ENCODE assay signal across 10 mouse cellular contexts in the genomic region with DNA sequence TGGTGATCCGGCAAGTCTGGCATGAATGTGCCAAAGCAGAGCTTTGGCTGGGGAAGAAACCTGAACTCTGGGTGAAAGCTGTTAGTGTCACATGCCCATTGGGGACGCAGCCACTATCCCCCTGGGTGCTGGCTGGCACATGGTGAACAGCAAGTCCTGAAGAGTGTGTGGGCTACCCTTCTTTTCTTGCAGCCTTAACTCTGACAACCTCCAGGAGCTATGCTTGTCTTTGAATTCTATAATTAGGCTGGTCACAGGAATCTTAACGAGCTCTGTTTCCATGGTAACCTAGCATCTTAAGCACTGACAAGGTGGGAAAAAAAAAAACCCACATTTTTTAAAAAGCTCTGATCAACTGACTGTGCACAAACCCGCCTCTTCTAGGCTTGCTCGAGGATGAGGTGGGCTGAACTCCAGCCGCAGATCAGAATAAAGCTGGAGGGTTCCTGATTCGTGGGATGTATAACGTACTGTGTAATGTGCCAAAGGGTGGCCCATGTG. TPM values are rescaled to one million over a fixed set of nuclear protein-coding genes. Genes with fewer than 3 reads are reported as not detected.
DNase-seq lines count a peak whose midpoint lies in the region; ATAC-seq and TF ChIP-seq lines count a peak whose summit lies in the region.
"Had no signal": no experiment of that assay in that cellular context is flagged by ENCODE, and none has a peak within 500 bp of the region (broad histone marks: within the 10 kb centered on the region; RNA-seq: fewer than 3 reads in every experiment).

No protein-coding gene starts in this region.

- ATAC-seq in embryonic facial prominence, embryonic 14.5 days (ENCODE audit: low read depth) = no peak
- ATAC-seq in hindbrain, postnatal 0 days = no peak
- ATAC-seq in midbrain, embryonic 16.5 days = peak; percentile 67
- ATAC-seq in liver, embryonic 12.5 days = no peak
- ATAC-seq: intestine, postnatal 0 days had no signal

- no peak for TF ChIP-seq CTCF in hindbrain, postnatal 0 days (IDR thresholded peaks at IDR 0.05; ENCODE audit: low read depth)

- H3K9me3 ChIP-seq in embryonic facial prominence, embryonic 14.5 days (ENCODE audit: control insufficient read depth, low read length) = no peaks in the 10 kb centered on the region
- H3K9me3 ChIP-seq in hindbrain, postnatal 0 days (ENCODE audit: low read length) = no peaks in the 10 kb centered on the region
- H3K9me3 ChIP-seq in midbrain, embryonic 16.5 days (replicated peaks; ENCODE audit: control insufficient read depth, low read length, poor library complexity, severe bottlenecking) = no peaks in the 10 kb centered on the region
- H3K9me3 ChIP-seq in liver, embryonic 12.5 days (replicated peaks) = no peaks in the 10 kb centered on the region
- H3K9me3 ChIP-seq: liver, embryonic 15.5 days had no signal

- H3K27me3 ChIP-seq in embryonic facial prominence, embryonic 14.5 days (replicated peaks; ENCODE audit: control insufficient read depth, insufficient read depth, low read length) = no peaks in the 10 kb centered on the region
- H3K27me3 ChIP-seq in hindbrain, postnatal 0 days (ENCODE audit: insufficient read depth, low read length) = no peaks in the 10 kb centered on the region
- no peaks in the 10 kb centered on the region for H3K27me3 ChIP-seq in midbrain, embryonic 16.5 days (ENCODE audit: control insufficient read depth, insufficient read depth, low read depth, low read length)
- H3K27me3 ChIP-seq in liver, embryonic 12.5 days (replicated peaks) = peaks cover 28% of the 10 kb centered on the region; the same call in 1 of the 2 replicates
- H3K27me3 ChIP-seq: liver, embryonic 15.5 days had no signal

- no peaks in the 10 kb centered on the region for H3K36me3 ChIP-seq in embryonic facial prominence, embryonic 14.5 days (ENCODE audit: control insufficient read depth, insufficient read depth, low read length)
- no peaks in the 10 kb centered on the region for H3K36me3 ChIP-seq in hindbrain, postnatal 0 days (ENCODE audit: insufficient read depth, low read length)
- no peaks in the 10 kb centered on the region for H3K36me3 ChIP-seq in midbrain, embryonic 16.5 days (ENCODE audit: control insufficient read depth, insufficient read depth, low read length)
- no peaks in the 10 kb centered on the region for H3K36me3 ChIP-seq in liver, embryonic 12.5 days
- H3K36me3 ChIP-seq: liver, embryonic 15.5 days had no signal

- H3K4me2 ChIP-seq in embryonic facial prominence, embryonic 14.5 days (ENCODE audit: low read depth, low read length) = no peak overlapping the region
- H3K4me2 ChIP-seq in hindbrain, postnatal 0 days (ENCODE audit: low read depth, low read length) = 0 out of 2 replicates have a peak overlapping the region, but pooled peaks have one; percentile 13
- H3K4me2 ChIP-seq in midbrain, embryonic 16.5 days (ENCODE audit: low read length) = peak overlapping the region; percentile 37
- H3K4me2 ChIP-seq in liver, embryonic 12.5 days = no peak overlapping the region
- H3K4me2 ChIP-seq: liver, embryonic 15.5 days had no signal

- peak; percentile 67 for DNase-seq in cerebellum, adult 9-11 months
- no peak for DNase-seq in cerebellum, adult 11 months
- peak; percentile 29 for DNase-seq in embryonic facial prominence, embryonic 14.5 days (ENCODE audit: low spot score)
- DNase-seq in hindbrain, postnatal 0 days (ENCODE audit: low spot score) = peak; percentile 74
- DNase-seq in T-cell, adult 2 months (ENCODE audit: low spot score) = no peak
- no peak for DNase-seq in embryo, embryonic 9.5 days (ENCODE audit: extremely low spot score)

- H3K4me1 ChIP-seq in embryonic facial prominence, embryonic 14.5 days (ENCODE audit: control insufficient read depth, insufficient read depth, low read length) = no peaks in the 10 kb centered on the region; the same call in 1 of the 2 replicates
- H3K4me1 ChIP-seq in hindbrain, postnatal 0 days (ENCODE audit: insufficient read depth, low read length) = peaks cover 19% of the 10 kb centered on the region
- peaks cover 44% of the 10 kb centered on the region for H3K4me1 ChIP-seq in midbrain, embryonic 16.5 days (ENCODE audit: control insufficient read depth, insufficient read depth, low read length)
- peaks cover 15% of the 10 kb centered on the region; the same call in 1 of the 2 replicates for H3K4me1 ChIP-seq in liver, embryonic 12.5 days

- H3K9ac ChIP-seq in embryonic facial prominence, embryonic 14.5 days (ENCODE audit: low read depth, low read length) = no peak overlapping the region
- H3K9ac ChIP-seq in hindbrain, postnatal 0 days (replicated peaks; ENCODE audit: low read length) = 0 out of 2 replicates have a peak overlapping the region, but pooled peaks have one; percentile 13
- H3K9ac ChIP-seq in midbrain, embryonic 16.5 days (ENCODE audit: low read depth, low read length) = no peak overlapping the region
- H3K9ac ChIP-seq in liver, embryonic 12.5 days = no peak overlapping the region
- H3K9ac ChIP-seq: liver, embryonic 15.5 days had no signal

- no peak overlapping the region for H3K27ac ChIP-seq in embryonic facial prominence, embryonic 14.5 days (replicated peaks; ENCODE audit: low read depth, low read length)
- peak overlapping the region; percentile 55 for H3K27ac ChIP-seq in hindbrain, postnatal 0 days
- peak overlapping the region; percentile 87 for H3K27ac ChIP-seq in midbrain, embryonic 16.5 days (ENCODE audit: low read length)
- H3K27ac ChIP-seq in liver, embryonic 12.5 days = no peak overlapping the region
- H3K27ac ChIP-seq: liver, embryonic 15.5 days had no signal

- 50% methylated on average over 8 of the region's 8 CpGs for WGBS in embryonic facial prominence, embryonic 14.5 days
- 29% methylated on average over 8 of the region's 8 CpGs for WGBS in hindbrain, postnatal 0 days
- WGBS in midbrain, embryonic 16.5 days = 17% methylated on average over 8 of the region's 8 CpGs
- 67% methylated on average over 8 of the region's 8 CpGs for WGBS in liver, embryonic 12.5 days (ENCODE audit: insufficient replicate concordance)

- H3K4me3 ChIP-seq in embryonic facial prominence, embryonic 14.5 days (ENCODE audit: low read depth, low read length) = no peak overlapping the region
- no peak overlapping the region for H3K4me3 ChIP-seq in hindbrain, postnatal 0 days (ENCODE audit: low read length)
- no peak overlapping the region for H3K4me3 ChIP-seq in midbrain, embryonic 16.5 days (ENCODE audit: low read depth, low read length)
- H3K4me3 ChIP-seq in liver, embryonic 12.5 days = no peak overlapping the region
- H3K4me3 ChIP-seq: liver, embryonic 15.5 days had no signal

RNA-seq across cellular contexts. Expression of a gene that starts 55.6 kb away (rescaled TPM):
- 9.8 and 10.2 TPM in 2 replicates for polyA plus RNA-seq in embryonic facial prominence, embryonic 14.5 days (2014; fragmentation: Nextera tagmentation; extraction: Ambion mirVana)
- total RNA-seq in hindbrain, postnatal 0 days (2014; rRNA removed) = 85.0 and 85.1 TPM in 2 replicates
- polyA plus RNA-seq in hindbrain, postnatal 0 days (2015; fragmentation: Nextera tagmentation; extraction: Ambion mirVana) = 80.4 and 84.2 TPM in 2 replicates
- polyA plus RNA-seq in midbrain, embryonic 16.5 days (2015; fragmentation: Nextera tagmentation; extraction: Ambion mirVana) = 95.8 and 97.1 TPM in 2 replicates
- 3.7 and 4.2 TPM in 2 replicates for polyA plus RNA-seq in liver, embryonic 12.5 days (2016; fragmentation: Nextera tagmentation; extraction: Ambion mirVana)

RNA-seq across cellular contexts. Expression of a gene that starts 56.0 kb away (rescaled TPM):
- polyA plus RNA-seq in embryonic facial prominence, embryonic 14.5 days (2014; fragmentation: Nextera tagmentation; extraction: Ambion mirVana) = 66.1 and 68.5 TPM in 2 replicates
- total RNA-seq in hindbrain, postnatal 0 days (2014; rRNA removed) = 51.2 and 61.4 TPM in 2 replicates
- 60.8 and 62.5 TPM in 2 replicates for polyA plus RNA-seq in hindbrain, postnatal 0 days (2015; fragmentation: Nextera tagmentation; extraction: Ambion mirVana)
- 69.8 and 70.1 TPM in 2 replicates for polyA plus RNA-seq in midbrain, embryonic 16.5 days (2015; fragmentation: Nextera tagmentation; extraction: Ambion mirVana)
- polyA plus RNA-seq in liver, embryonic 12.5 days (2016; fragmentation: Nextera tagmentation; extraction: Ambion mirVana) = 25.8 and 31.2 TPM in 2 replicates

Comparison
In these comparisons a context has a peak if more than half of its experiments do, and no peak if none do; other contexts are left out.
1. DNase-seq: peak in cerebellum, adult 9-11 months (single experiment), embryonic facial prominence, embryonic 14.5 days (single experiment) and hindbrain, postnatal 0 days (single experiment); none in cerebellum, adult 11 months (single experiment), T-cell, adult 2 months (single experiment) and embryo, embryonic 9.5 days (single experiment).
2. H3K27ac ChIP-seq: peak in hindbrain, postnatal 0 days (single experiment) and midbrain, embryonic 16.5 days (single experiment); none in embryonic facial prominence, embryonic 14.5 days (single experiment) and liver, embryonic 12.5 days (single experiment).
3. H3K4me2 ChIP-seq: peak in hindbrain, postnatal 0 days (single experiment) and midbrain, embryonic 16.5 days (single experiment); none in embryonic facial prominence, embryonic 14.5 days (single experiment) and liver, embryonic 12.5 days (single experiment).